Mouse (Mus musculus) stomach, postnatal 0 days (tissue): ENCODE data around the gene Mrpl33. TPM values are rescaled to one million over a fixed set of nuclear protein-coding genes. Genes with fewer than 3 reads are reported as not detected.

Source experiments
- ATAC-seq: fragments of 200-750 bp; cut with Nextera tagmentation; 2 replicates; pipeline ENCODE4 v1.8.0; 2017; ENCODE audit not compliant: low FRiP score, low TSS enrichment
- DNase-seq: peaks from one replicate; pipeline ENCODE4 v3.0.0-alpha.2; 2016; ENCODE audit warnings: low spot score
- H3K27ac ChIP-seq: fragments of 300-500 bp; sonication (generic); replicated peaks from 2 replicates; pipeline ENCODE4 v1.5.1; 2014; ENCODE audit warnings: mild to moderate bottlenecking, control low read depth
- H3K27me3 ChIP-seq: fragments of 300-500 bp; sonication (generic); 2 replicates; pipeline ENCODE4 v1.6.1; 2014; ENCODE audit warnings: low read length; ENCODE audit not compliant: control insufficient read depth, insufficient read depth
- H3K36me3 ChIP-seq: fragments of 300-500 bp; sonication (generic); 2 replicates; pipeline ENCODE4 v1.6.1; 2014; ENCODE audit warnings: low read length, mixed read lengths; ENCODE audit not compliant: control insufficient read depth, insufficient read depth
- H3K4me1 ChIP-seq: fragments of 300-500 bp; sonication (generic); replicated peaks from 2 replicates; pipeline ENCODE4 v1.6.1; 2014; ENCODE audit warnings: antibody characterized with exemption; ENCODE audit not compliant: control insufficient read depth, insufficient read depth
- H3K4me2 ChIP-seq: fragments of 300-500 bp; sonication (generic); replicated peaks from 2 replicates; pipeline ENCODE4 v1.6.1; 2014; ENCODE audit warnings: low read depth, mild to moderate bottlenecking, control low read depth, moderate library complexity
- H3K4me3 ChIP-seq: fragments of 300-500 bp; sonication (generic); 2 replicates; pipeline ENCODE4 v1.5.1; 2014; ENCODE audit warnings: low read depth, low read length, control low read depth
- H3K9ac ChIP-seq: fragments of 300-500 bp; sonication (generic); 2 replicates; pipeline ENCODE4 v1.6.1; 2014; ENCODE audit warnings: mild to moderate bottlenecking, low read length, control low read depth, mixed read lengths
- H3K9me3 ChIP-seq: fragments of 300-500 bp; sonication (generic); 2 replicates; pipeline ENCODE4 v1.6.1; 2016; ENCODE audit warnings: low read length; ENCODE audit not compliant: control insufficient read depth
- CTCF ChIP-seq: IDR thresholded peaks from 2 replicates; pipeline ENCODE4 v1.5.1; 2016; ENCODE audit warnings: antibody characterized with exemption, low read depth, mild to moderate bottlenecking, moderate library complexity
- EP300 ChIP-seq: optimal IDR thresholded peaks from 2 replicates; pipeline ENCODE3; 2016; ENCODE audit warnings: antibody characterized with exemption
- WGBS: fragments of 180-500 bp; shearing (Covaris S2); extraction: QIAGEN DNeasy Blood & Tissue Kit; methylation state at CpG from one replicate; pipeline ENCODE4 v1.1.7; 2014; 5-methylcytosine and 5-hydroxymethylcytosine counted together
- polyA plus RNA-seq: library from polyadenylated mRNA; unstranded; fragments of >200 nt; fragmentation: Nextera tagmentation; extraction: Ambion mirVana; gene quantifications from 2 replicates; pipeline ENCODE4 v1.2.1, GENCODE M21; 2015

The Mrpl33 gene
- polyA plus RNA-seq, 1 experiment from 2014 or later = 382 TPM

DNA sequence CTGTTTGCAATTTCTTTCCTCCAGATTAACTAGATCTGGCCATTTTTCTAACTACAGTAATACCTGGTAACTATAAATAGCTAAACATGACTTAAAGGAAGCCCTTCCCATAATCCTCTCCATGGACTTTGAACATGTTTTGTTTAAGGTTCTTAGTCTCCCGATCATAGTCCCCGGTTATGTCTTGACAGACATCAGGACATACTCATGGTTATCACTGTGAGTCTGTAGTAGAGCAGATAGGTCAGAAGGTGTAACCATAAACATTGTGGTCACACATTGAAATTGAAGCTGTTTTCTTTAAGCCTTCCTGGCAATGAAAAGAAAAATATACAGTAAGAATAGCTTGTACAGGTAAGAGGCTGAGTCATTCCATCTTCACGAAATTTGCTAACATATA is 23.0 kb upstream of the Mrpl33 start:
- H3K9me3 ChIP-seq = no peaks in the 10 kb centered on the region
- no peak overlapping the region for H3K4me2 ChIP-seq
- H3K27ac ChIP-seq = no peak overlapping the region
- H3K9ac ChIP-seq = no peak overlapping the region
- WGBS = 71% methylated on average over 3 of the region's 3 CpGs
- ATAC-seq (no peak), DNase-seq (no peak)
- no peaks in the 10 kb centered on the region for H3K36me3 ChIP-seq
- no peaks in the 10 kb centered on the region for H3K27me3 ChIP-seq
- TF ChIP-seq CTCF = no peak
- no peak for TF ChIP-seq EP300
- H3K4me3 ChIP-seq = no peak overlapping the region
- H3K4me1 ChIP-seq = no peaks in the 10 kb centered on the region

DNA sequence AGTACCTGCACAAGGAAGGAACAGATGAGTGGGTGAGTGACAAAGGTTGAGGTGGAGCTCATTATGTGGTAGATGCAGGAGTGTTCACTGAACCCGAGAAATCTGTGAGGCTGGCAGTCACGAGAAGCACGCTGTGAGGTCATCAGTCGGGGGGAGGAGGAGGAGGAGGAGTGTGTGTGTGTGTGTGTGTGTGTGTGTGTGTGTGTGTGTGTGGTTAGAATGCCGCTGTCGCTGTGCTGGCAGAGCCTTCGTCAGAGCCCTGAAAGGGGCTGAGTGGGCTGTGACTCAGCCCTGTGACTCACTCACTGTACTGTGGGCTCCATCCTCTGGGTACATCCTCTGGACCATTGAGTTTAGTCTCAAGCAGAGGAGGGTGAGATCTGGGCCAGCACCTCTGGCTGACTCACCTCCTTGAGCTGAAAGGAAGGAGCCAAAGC is 20.2 kb upstream of the Mrpl33 start:
- no peaks in the 10 kb centered on the region for H3K36me3 ChIP-seq
- no peak for TF ChIP-seq CTCF
- TF ChIP-seq EP300 = no peak
- no peaks in the 10 kb centered on the region for H3K27me3 ChIP-seq
- no peak overlapping the region for H3K4me3 ChIP-seq
- H3K4me1 ChIP-seq = no peaks in the 10 kb centered on the region
- H3K9ac ChIP-seq = no peak overlapping the region
- WGBS = 58% methylated on average over 7 of the region's 7 CpGs
- ATAC-seq = peak; percentile 87
- no peak for DNase-seq
- no peak overlapping the region for H3K4me2 ChIP-seq
- H3K9me3 ChIP-seq = no peaks in the 10 kb centered on the region
- no peak overlapping the region for H3K27ac ChIP-seq

DNA sequence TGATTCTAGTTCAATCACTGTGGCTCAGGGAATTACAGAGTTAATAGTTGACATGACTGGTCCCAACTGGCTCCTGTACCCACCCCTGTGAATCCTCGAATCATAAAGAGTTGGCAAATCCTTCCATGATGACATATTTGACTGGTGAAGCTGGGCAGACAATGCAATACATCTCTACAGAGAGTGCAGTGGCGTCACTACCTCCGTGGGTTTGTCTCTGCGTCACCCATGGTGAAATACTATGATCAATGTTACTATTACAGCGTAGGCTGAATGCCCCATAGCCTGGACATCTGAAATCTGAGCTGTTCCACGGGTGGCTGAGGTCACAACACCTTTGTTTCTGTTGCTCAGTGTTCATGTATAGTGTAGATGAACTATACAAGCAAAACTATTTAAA is 15.5 kb upstream of the Mrpl33 start:
- TF ChIP-seq CTCF = no peak
- TF ChIP-seq EP300 = no peak
- WGBS = 69% methylated on average over 6 of the region's 6 CpGs
- H3K4me3 ChIP-seq = no peak overlapping the region
- no peak overlapping the region for H3K9ac ChIP-seq
- no peaks in the 10 kb centered on the region for H3K27me3 ChIP-seq
- no peak overlapping the region for H3K4me2 ChIP-seq
- ATAC-seq = no peak
- no peak overlapping the region for H3K27ac ChIP-seq
- DNase-seq = no peak
- H3K4me1 ChIP-seq = no peaks in the 10 kb centered on the region
- no peaks in the 10 kb centered on the region for H3K9me3 ChIP-seq
- H3K36me3 ChIP-seq = no peaks in the 10 kb centered on the region

DNA sequence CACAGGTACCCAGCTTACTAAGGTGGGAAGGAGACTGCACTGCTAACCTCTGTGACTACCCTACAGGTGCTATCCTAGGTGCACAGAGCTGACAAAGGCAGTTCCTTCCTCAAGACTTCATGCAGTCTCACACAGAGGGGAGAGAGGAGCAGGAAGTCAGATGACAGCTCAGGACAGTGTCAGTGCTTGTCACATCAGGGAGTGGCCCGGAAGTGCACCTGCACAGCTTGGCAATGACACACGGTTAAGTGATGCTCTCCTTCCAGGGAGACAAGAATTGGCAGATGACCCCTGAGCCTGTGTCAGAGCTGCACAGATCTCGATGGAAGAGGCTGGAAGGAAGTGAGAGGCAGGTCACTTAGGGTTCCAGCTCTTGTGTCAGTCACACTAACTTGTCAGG is 14.8 kb upstream of the Mrpl33 start:
- no peak for DNase-seq
- Histone ChIP-seq H3K4me2 (no peak overlapping the region), H3K9me3 (no peaks in the 10 kb centered on the region), H3K27ac (no peak overlapping the region), H3K4me1 (no peaks in the 10 kb centered on the region), H3K9ac (no peak overlapping the region), H3K4me3 (no peak overlapping the region), H3K27me3 (no peaks in the 10 kb centered on the region), H3K36me3 (no peaks in the 10 kb centered on the region)
- TF ChIP-seq CTCF (no peak), EP300 (no peak)
- 66% methylated on average over 3 of the region's 3 CpGs for WGBS
- ATAC-seq = no peak; the same call in 1 of the 2 replicates

DNA sequence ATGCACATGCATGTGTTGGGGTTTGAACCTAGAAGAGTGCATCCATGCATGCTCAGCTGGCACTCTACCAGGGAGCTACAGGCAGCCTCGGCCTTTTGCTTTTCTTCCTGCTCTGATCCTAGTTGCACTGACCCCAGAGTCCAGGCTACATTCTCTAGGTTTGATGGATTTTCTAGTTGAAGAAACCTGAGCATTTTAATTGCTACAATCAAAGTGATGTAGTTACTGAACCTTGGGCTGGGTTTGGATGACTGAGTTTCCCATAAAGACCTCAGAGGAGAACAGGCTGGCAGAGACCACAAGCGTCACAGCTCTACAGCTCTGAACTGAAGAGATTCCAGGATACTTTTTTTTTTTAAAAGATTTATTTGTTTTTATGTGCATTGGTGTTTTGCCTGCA is 13.5 kb upstream of the Mrpl33 start:
- Histone ChIP-seq H3K4me1 (no peaks in the 10 kb centered on the region), H3K4me3 (no peak overlapping the region), H3K9me3 (no peaks in the 10 kb centered on the region), H3K27ac (no peak overlapping the region), H3K4me2 (no peak overlapping the region), H3K36me3 (no peaks in the 10 kb centered on the region), H3K27me3 (no peaks in the 10 kb centered on the region), H3K9ac (no peak overlapping the region)
- DNase-seq = no peak
- no peak for TF ChIP-seq EP300
- TF ChIP-seq CTCF = no peak
- 73% methylated on average over 2 of the region's 2 CpGs for WGBS
- ATAC-seq = no peak

DNA sequence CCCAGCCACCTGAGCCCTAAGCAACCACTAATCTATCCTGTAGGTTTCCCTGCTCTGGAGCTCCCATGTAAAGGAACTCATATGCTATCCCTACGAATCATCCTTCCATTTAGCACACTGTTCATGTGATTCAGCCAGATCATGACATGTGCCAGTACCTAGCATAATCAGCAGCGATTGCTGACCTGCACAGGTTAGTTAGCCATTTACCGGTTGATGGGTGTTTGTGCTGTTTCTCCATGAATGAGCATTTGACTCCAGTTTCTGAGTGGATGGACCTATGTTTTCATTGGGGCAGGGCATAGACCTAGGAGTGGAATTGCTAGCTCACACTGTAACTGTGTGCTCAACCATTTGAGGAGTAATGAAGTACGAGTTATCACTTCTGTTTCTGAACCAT is 11.2 kb upstream of the Mrpl33 start:
- Histone ChIP-seq H3K36me3 (no peaks in the 10 kb centered on the region), H3K4me1 (no peaks in the 10 kb centered on the region), H3K9me3 (no peaks in the 10 kb centered on the region; the same call in 1 of the 2 replicates), H3K27me3 (no peaks in the 10 kb centered on the region), H3K4me3 (no peak overlapping the region), H3K4me2 (no peak overlapping the region), H3K9ac (no peak overlapping the region), H3K27ac (no peak overlapping the region)
- DNase-seq = no peak
- TF ChIP-seq EP300 = no peak
- no peak for TF ChIP-seq CTCF
- no peak for ATAC-seq
- WGBS = 93% methylated on average over 4 of the region's 4 CpGs
